Mouse (Mus musculus) testis, postnatal 14 days (tissue): ENCODE results near the gene Kdm6b.
A peak's percentile ranks its signal among the peaks of the same experiment; 100 is the strongest.

Experiments used
- DNase-seq: peaks from one replicate; pipeline ENCODE4 v3.0.0; 2021; ENCODE audit warnings: low spot score

Kdm6b gene

GRCm38 (mm10) chr11:69413221-69414181 is at the start of gene Kdm6b:
Kdm6b (minus strand) TSS chr11:69413675.
- DNase-seq = peak; percentile 14

GRCm38 (mm10) chr11:69461568-69461967 is 48.1 kb upstream of the Kdm6b start:
- no peak for DNase-seq

GRCm38 (mm10) chr11:69459883-69460282 is 46.4 kb upstream of the Kdm6b start:
- DNase-seq = no peak

- no peak for DNase-seq
Observed at GRCm38 (mm10) chr11:69457006-69457579, 43.6 kb upstream of the Kdm6b start.

- DNase-seq = no peak
Observed at GRCm38 (mm10) chr11:69452114-69452867, 38.8 kb upstream of the Kdm6b start.

GRCm38 (mm10) chr11:69447299-69447698 is 33.8 kb upstream of the Kdm6b start:
- DNase-seq = no peak

- DNase-seq = no peak
Observed at GRCm38 (mm10) chr11:69443328-69443727, 29.9 kb upstream of the Kdm6b start.

GRCm38 (mm10) chr11:69437291-69437690 is 23.8 kb upstream of the Kdm6b start:
- no peak for DNase-seq

- no peak for DNase-seq
Observed at GRCm38 (mm10) chr11:69433189-69433588, 19.7 kb upstream of the Kdm6b start.

GRCm38 (mm10) chr11:69432640-69432982 is 19.1 kb upstream of the Kdm6b start:
- no peak for DNase-seq

- peak; percentile 51 for DNase-seq
Observed at GRCm38 (mm10) chr11:69431829-69432639, 18.6 kb upstream of the Kdm6b start.

GRCm38 (mm10) chr11:69430631-69431030 is 17.2 kb upstream of the Kdm6b start:
- no peak for DNase-seq

- no peak for DNase-seq
Observed at GRCm38 (mm10) chr11:69429313-69429712, 15.8 kb upstream of the Kdm6b start.

GRCm38 (mm10) chr11:69428751-69429150 is 15.3 kb upstream of the Kdm6b start:
- no peak for DNase-seq

- no peak for DNase-seq
Observed at GRCm38 (mm10) chr11:69426246-69426645, 12.8 kb upstream of the Kdm6b start.

GRCm38 (mm10) chr11:69423885-69424284 is 10.4 kb upstream of the Kdm6b start:
- DNase-seq = no peak

GRCm38 (mm10) chr11:69422842-69423241 is 9.4 kb upstream of the Kdm6b start:
- DNase-seq = no peak

- no peak for DNase-seq
Observed at GRCm38 (mm10) chr11:69421131-69421977, 7.9 kb upstream of the Kdm6b start.

GRCm38 (mm10) chr11:69420554-69421000 is 7.1 kb upstream of the Kdm6b start:
- DNase-seq = no peak

GRCm38 (mm10) chr11:69419813-69420553 is 6.5 kb upstream of the Kdm6b start:
- DNase-seq = peak; percentile 56
